Mouse (Mus musculus) B cell, adult 2 months (primary cell): Measurements from ENCODE around the gene Lhfpl2.

Experiments used
- DNase-seq, 2 experiments: peaks; one replicate each; pipeline ENCODE4 v3.0.0; 2022

The Lhfpl2 gene

GRCm38 (mm10) chr13:94240111-94240510, 182.5 kb downstream of the Lhfpl2 start:
- no peak for DNase-seq

GRCm38 (mm10) chr13:94240873-94241272, 183.3 kb downstream of the Lhfpl2 start:
- DNase-seq = no peak

GRCm38 (mm10) chr13:94241892-94242524, 184.4 kb downstream of the Lhfpl2 start:
- DNase-seq = no peak

- no peak for DNase-seq
Observed at GRCm38 (mm10) chr13:94242897-94243296, 185.3 kb downstream of the Lhfpl2 start.
